Mouse (Mus musculus): Measurements from ENCODE around the gene Nufip1. TPM values are rescaled to one million over a fixed set of nuclear protein-coding genes. Genes with fewer than 3 reads are reported as not detected.

Nufip1 gene
- total RNA-seq (2021) = 1 to 10 TPM; 3.5 to 3.9 TPM

GRCm38 (mm10) chr14:76110396-76111221 lies at the start of gene Nufip1, which contains the start of gene Gpalpp1:
Gene Nufip1, plus strand, starts transcription at chr14:76110891.
Gene Gpalpp1, minus strand, starts transcription at chr14:76110760.
- DNase-seq = peak; percentile 84 to 89
- intact Hi-C loops (cut with DNase I) = loop anchor here (5.0 kb wide), 3 partner anchors 37 to 307 kb away; partner anchors contain the start of gene Gtf2f2

GRCm38 (mm10) chr14:76067237-76067636 lies 43.5 kb upstream of the Nufip1 start:
- no peak for DNase-seq
- intact Hi-C loops (cut with DNase I) = no loop called here

GRCm38 (mm10) chr14:76068296-76068695 lies 42.4 kb upstream of the Nufip1 start:
- intact Hi-C loops (cut with DNase I) = no loop called here
- DNase-seq = no peak

GRCm38 (mm10) chr14:76069296-76069695 lies 41.4 kb upstream of the Nufip1 start:
- DNase-seq = no peak
- intact Hi-C loops (cut with DNase I) = no loop called here

GRCm38 (mm10) chr14:76072626-76073025 lies 38.1 kb upstream of the Nufip1 start:
- intact Hi-C loops (cut with DNase I) = no loop called here
- no peak for DNase-seq

GRCm38 (mm10) chr14:76074206-76074605 lies 36.5 kb upstream of the Nufip1 start:
- intact Hi-C loops (cut with DNase I) = no loop called here
- DNase-seq = no peak

- DNase-seq = no peak
- intact Hi-C loops (cut with DNase I) = no loop called here
Observed at GRCm38 (mm10) chr14:76075721-76076120, 35.0 kb upstream of the Nufip1 start.

GRCm38 (mm10) chr14:76076602-76077001 lies 34.1 kb upstream of the Nufip1 start:
- intact Hi-C loops (cut with DNase I) = loop anchor here (1.0 kb wide), 2 partner anchors 177 to 200 kb away; no protein-coding TSS in a partner anchor
- no peak for DNase-seq

- intact Hi-C loops (cut with DNase I) = loop anchor here (1.0 kb wide), 2 partner anchors 178 to 201 kb away; no protein-coding TSS in a partner anchor
- DNase-seq = peak; percentile 22 to 28
Observed at GRCm38 (mm10) chr14:76077088-76077491, 33.6 kb upstream of the Nufip1 start.

- intact Hi-C loops (cut with DNase I) = no loop called here
- peak; percentile 7 to 23 for DNase-seq
Observed at GRCm38 (mm10) chr14:76081451-76081850, 29.2 kb upstream of the Nufip1 start.

GRCm38 (mm10) chr14:76082086-76082636 lies 28.5 kb upstream of the Nufip1 start:
- intact Hi-C loops (cut with DNase I) = no loop called here

GRCm38 (mm10) chr14:76084188-76084587 lies 26.5 kb upstream of the Nufip1 start:
- DNase-seq = no peak
- intact Hi-C loops (cut with DNase I) = no loop called here

More at GRCm38 (mm10) chr14:76082086-76082636, 28.5 kb upstream of the Nufip1 start:
- DNase-seq = no peak

- intact Hi-C loops (cut with DNase I) = no loop called here
- no peak for DNase-seq
Observed at GRCm38 (mm10) chr14:76097244-76097643, 13.4 kb upstream of the Nufip1 start.

- intact Hi-C loops (cut with DNase I) = no loop called here
- DNase-seq = no peak
Observed at GRCm38 (mm10) chr14:76097815-76098214, 12.9 kb upstream of the Nufip1 start.

- intact Hi-C loops (cut with DNase I) = no loop called here
- DNase-seq = no peak
Observed at GRCm38 (mm10) chr14:76099543-76099942, 11.1 kb upstream of the Nufip1 start.

GRCm38 (mm10) chr14:76115744-76116143 lies 5.1 kb downstream of the Nufip1 start:
- no peak for DNase-seq

GRCm38 (mm10) chr14:76118963-76119362 lies 8.3 kb downstream of the Nufip1 start:
- intact Hi-C loops (cut with DNase I) = no loop called here
- no peak for DNase-seq

More at GRCm38 (mm10) chr14:76115744-76116143, 5.1 kb downstream of the Nufip1 start:
- intact Hi-C loops (cut with DNase I) = no loop called here

- no peak for DNase-seq
Observed at GRCm38 (mm10) chr14:76120472-76120871, 9.8 kb downstream of the Nufip1 start.

GRCm38 (mm10) chr14:76121901-76122662 lies 11.4 kb downstream of the Nufip1 start:
- intact Hi-C loops (cut with DNase I) = loop anchor here (1.0 to 5.0 kb wide), 2 partner anchors 351 to 890 kb away; no protein-coding TSS in a partner anchor
- DNase-seq = peak; percentile 45 to 51

More at GRCm38 (mm10) chr14:76120472-76120871, 9.8 kb downstream of the Nufip1 start:
- intact Hi-C loops (cut with DNase I) = loop anchor here (5.0 kb wide), 1 partner anchor 892 kb away; no protein-coding TSS in a partner anchor

GRCm38 (mm10) chr14:76122663-76123058 lies 12.0 kb downstream of the Nufip1 start:
- intact Hi-C loops (cut with DNase I) = loop anchor here (1.0 to 5.0 kb wide), 2 partner anchors 351 to 890 kb away; no protein-coding TSS in a partner anchor
- DNase-seq = no peak

- intact Hi-C loops (cut with DNase I) = no loop called here
- no peak for DNase-seq
Observed at GRCm38 (mm10) chr14:76127311-76127710, 16.6 kb downstream of the Nufip1 start.

All from heart, postnatal 36 days (tissue).